Mouse (Mus musculus) thymus, postnatal 0 days (tissue): ENCODE measurements at regions not wholly inside any gene's neighbourhood (a gene's known extent, or its start where the extent isn't known, plus 50 kb on each side); places are given as distances from the start of the nearest gene placed in this dataset.

Source experiments
- DNase-seq: peaks from one replicate; pipeline ENCODE4 v3.0.0-alpha.2; 2015; ENCODE audit warnings: low spot score

- no peak for DNase-seq
These were observed 630.9 kb upstream of the Lcorl start for GRCm38 (mm10) chr5:46488140-46488942.

- DNase-seq, result no peak
These were observed 629.4 kb upstream of the Lcorl start for GRCm38 (mm10) chr5:46486740-46487326.

GRCm38 (mm10) chr5:46456356-46456755, 598.9 kb upstream of the Lcorl start:
- no peak for DNase-seq

- no peak for DNase-seq
These were observed 590.9 kb upstream of the Lcorl start for GRCm38 (mm10) chr5:46448274-46448673.

GRCm38 (mm10) chr5:46445844-46446243, 588.4 kb upstream of the Lcorl start:
- DNase-seq, result no peak

- DNase-seq, result no peak
These were observed 587.7 kb upstream of the Lcorl start for GRCm38 (mm10) chr5:46445122-46445521.

GRCm38 (mm10) chr5:46443805-46444340, 586.5 kb upstream of the Lcorl start:
- no peak for DNase-seq

GRCm38 (mm10) chr5:46442600-46443248, 585.3 kb upstream of the Lcorl start:
- DNase-seq, result no peak

GRCm38 (mm10) chr5:46441716-46442115, 584.3 kb upstream of the Lcorl start:
- DNase-seq, result no peak

- no peak for DNase-seq
These were observed 574.4 kb upstream of the Lcorl start for GRCm38 (mm10) chr5:46431644-46432367.

- DNase-seq, result no peak
These were observed 565.3 kb upstream of the Lcorl start for GRCm38 (mm10) chr5:46422738-46423137.

- DNase-seq, result no peak
These were observed 549.6 kb upstream of the Lcorl start for GRCm38 (mm10) chr5:46406969-46407368.

GRCm38 (mm10) chr5:46406404-46406803, 549.0 kb upstream of the Lcorl start:
- DNase-seq, result no peak

GRCm38 (mm10) chr5:46386591-46386990, 529.2 kb upstream of the Lcorl start:
- no peak for DNase-seq

GRCm38 (mm10) chr5:46367328-46367727, 509.9 kb upstream of the Lcorl start:
- no peak for DNase-seq

GRCm38 (mm10) chr5:46363661-46364060, 506.2 kb upstream of the Lcorl start:
- DNase-seq, result no peak

- no peak for DNase-seq
These were observed 504.2 kb upstream of the Lcorl start for GRCm38 (mm10) chr5:46361637-46362036.

- no peak for DNase-seq
These were observed 491.0 kb upstream of the Lcorl start for GRCm38 (mm10) chr5:46348448-46348847.

- peak; percentile 56 for DNase-seq
These were observed 490.1 kb upstream of the Lcorl start for GRCm38 (mm10) chr5:46347368-46348083.

GRCm38 (mm10) chr5:46338461-46338860, 481.0 kb upstream of the Lcorl start:
- no peak for DNase-seq

- DNase-seq, result no peak
These were observed 473.5 kb upstream of the Lcorl start for GRCm38 (mm10) chr5:46330880-46331279.
